ENCODE assay signal across 1 mouse cellular context in the genomic region with DNA sequence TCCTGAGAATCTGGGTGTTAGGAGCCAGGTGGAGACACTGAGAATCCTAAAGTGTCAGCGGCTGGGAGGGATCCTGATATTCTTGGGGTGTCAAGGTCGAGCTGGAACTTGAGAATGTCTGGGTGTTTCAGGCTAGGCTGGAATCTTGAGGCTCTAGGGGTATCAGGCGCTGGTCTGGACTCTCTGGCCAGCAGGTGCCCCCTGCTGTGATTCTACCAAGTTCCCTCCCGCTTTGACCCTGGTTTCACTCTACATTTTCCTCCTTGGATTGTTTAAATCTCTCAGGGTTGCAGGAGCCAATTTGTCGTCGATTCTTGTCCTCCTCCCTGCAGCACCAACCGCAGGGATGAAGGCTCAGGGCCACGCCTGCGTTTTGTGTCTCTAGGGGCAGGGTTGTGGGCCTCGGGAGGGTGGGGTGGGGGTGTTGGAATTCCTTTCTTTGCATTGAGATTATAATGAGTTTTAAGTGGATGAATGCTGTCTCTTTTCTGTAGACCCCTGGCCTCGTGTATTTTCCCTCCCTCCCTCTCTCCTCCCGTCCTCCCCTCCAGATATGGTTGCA.
TF ChIP-seq lines count a peak whose summit lies in the region.

No protein-coding gene starts in this region.

TF ChIP-seq in MEL, 35 proteins besides CTCF, POLR2A, EP300 and RAD21 (continued from another document):
- no peak for TF ChIP-seq MXI1 (IDR thresholded peaks at IDR 0.05; ENCODE audit: low read depth, low read length)
- no peak for TF ChIP-seq MAFK (IDR thresholded peaks at IDR 0.05; ENCODE audit: borderline replicate concordance, low read depth, low read length)
- no peak for TF ChIP-seq MYC (IDR thresholded peaks at IDR 0.05; ENCODE audit: low read depth, low read length)
- no peak for TF ChIP-seq TCF12 (IDR thresholded peaks at IDR 0.05; ENCODE audit: low read depth, low read length)
- no peak for TF ChIP-seq HCFC1 (IDR thresholded peaks at IDR 0.05; ENCODE audit: low read depth, low read length)
- TF ChIP-seq GATA1 (IDR thresholded peaks at IDR 0.05; ENCODE audit: low read depth, low read length): no peak
- no peak for TF ChIP-seq CHD2 (IDR thresholded peaks at IDR 0.05; ENCODE audit: low read length)
